14 mouse cellular contexts compared by ENCODE assay signal in the genomic region with DNA sequence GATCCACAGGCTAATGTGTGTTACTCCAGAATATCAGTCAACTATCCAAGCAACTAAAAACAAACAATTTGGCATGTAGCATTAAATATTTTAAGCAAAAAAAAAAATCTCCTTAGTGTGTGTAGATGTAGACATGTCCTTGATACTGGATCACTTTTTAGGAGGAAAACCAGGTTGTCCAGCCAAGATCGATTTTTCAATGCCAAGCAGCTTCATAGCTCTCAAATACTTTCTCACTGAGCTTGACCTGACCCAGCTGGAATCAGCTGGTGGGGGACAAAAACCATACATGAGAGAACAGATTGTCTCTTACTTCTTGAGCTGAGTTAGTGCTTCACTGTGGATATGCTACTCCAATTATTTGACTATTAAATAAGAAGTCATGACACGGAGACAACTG.
DNase-seq lines count a peak whose midpoint lies in the region; ATAC-seq and TF ChIP-seq lines count a peak whose summit lies in the region.
"Had no signal": no experiment of that assay in that cellular context is flagged by ENCODE, and none has a peak within 500 bp of the region (broad histone marks: within the 10 kb centered on the region; RNA-seq: fewer than 3 reads in every experiment).

No protein-coding gene starts in this region.

- 74% methylated on average over 2 of the region's 2 CpGs for WGBS in kidney, adult 2 months

- TF ChIP-seq POLR2A in kidney, adult 2 months (IDR thresholded peaks at IDR 0.05; ENCODE audit: low read depth, low read length) = no peak

- H3K4me1 ChIP-seq in kidney, adult 2 months (ENCODE audit: control insufficient read depth, insufficient read depth, low read length) = no peaks in the 10 kb centered on the region
- H3K4me1 ChIP-seq in brown adipose tissue, adult 24 weeks (ENCODE audit: control insufficient read depth, insufficient read depth, insufficient read length, low read length) = no peaks in the 10 kb centered on the region
- H3K4me1 ChIP-seq: embryonic facial prominence, embryonic 15.5 days; forebrain, embryonic 13.5 days; hindbrain, embryonic 13.5 days; stomach, embryonic 15.5 days had no signal

- no peaks in the 10 kb centered on the region for H3K36me3 ChIP-seq in kidney, adult 2 months (ENCODE audit: control insufficient read depth, insufficient read depth, low read length)
- H3K36me3 ChIP-seq: embryonic facial prominence, embryonic 15.5 days; hindbrain, embryonic 13.5 days; stomach, embryonic 15.5 days had no signal

- H3K4me3 ChIP-seq in kidney, adult 2 months (ENCODE audit: insufficient read depth, low read depth, low read length) = no peak overlapping the region
- H3K4me3 ChIP-seq in brown adipose tissue, adult 24 weeks (ENCODE audit: insufficient read depth, low read depth, low read length) = no peak overlapping the region
- H3K4me3 ChIP-seq: embryonic facial prominence, embryonic 15.5 days; forebrain, embryonic 13.5 days; hindbrain, embryonic 13.5 days; stomach, embryonic 15.5 days had no signal

- DNase-seq in kidney, adult 2 months = peak; percentile 1
- no peak for DNase-seq in kidney, adult 8-10 months
- peak; percentile 47 for DNase-seq in adipocyte (ENCODE audit: low spot score)
- peak; percentile 55 for DNase-seq in lung, postnatal 10 days
- DNase-seq in ovary, postnatal 14 days (ENCODE audit: low spot score) = no peak
- DNase-seq: cerebellum, postnatal 10 days; embryo, embryonic 11 days had no signal

- TF ChIP-seq CTCF in kidney, adult 2 months (conservative IDR thresholded peaks at IDR 0.05; ENCODE audit: insufficient read depth, insufficient read length, low read depth, low read length) = no peak

- H3K27ac ChIP-seq in kidney, adult 2 months (ENCODE audit: insufficient read depth, low read depth, low read length) = no peak overlapping the region
- H3K27ac ChIP-seq in brown adipose tissue, adult 24 weeks (replicated peaks; ENCODE audit: low read depth, low read length) = 0 out of 2 replicates have a peak overlapping the region, but pooled peaks have one; percentile 60
- H3K27ac ChIP-seq: embryonic facial prominence, embryonic 15.5 days; forebrain, embryonic 13.5 days; hindbrain, embryonic 13.5 days; kidney, postnatal 0 days; stomach, embryonic 15.5 days had no signal

- no peak for ATAC-seq in erythroblast, adult 5-6 weeks (replicated peaks; ENCODE audit: low FRiP score, poor library complexity, severe bottlenecking)
- ATAC-seq: forebrain, embryonic 13.5 days had no signal

- no peaks in the 10 kb centered on the region for H3K27me3 ChIP-seq in kidney, adult 2 months (replicated peaks; ENCODE audit: control insufficient read depth, insufficient read depth, low read length)
- H3K27me3 ChIP-seq: embryonic facial prominence, embryonic 15.5 days; forebrain, embryonic 13.5 days; hindbrain, embryonic 13.5 days; stomach, embryonic 15.5 days had no signal

Comparison
In these comparisons a context has a peak if more than half of its experiments do, and no peak if none do; other contexts are left out.
1. DNase-seq: peak in kidney, adult 2 months (single experiment), adipocyte (single experiment) and lung, postnatal 10 days (single experiment); none in kidney, adult 8-10 months (0 of 2) and ovary, postnatal 14 days (single experiment).